Mouse (Mus musculus): Measurements from ENCODE around the gene Iqcn.

Iqcn gene

DNA sequence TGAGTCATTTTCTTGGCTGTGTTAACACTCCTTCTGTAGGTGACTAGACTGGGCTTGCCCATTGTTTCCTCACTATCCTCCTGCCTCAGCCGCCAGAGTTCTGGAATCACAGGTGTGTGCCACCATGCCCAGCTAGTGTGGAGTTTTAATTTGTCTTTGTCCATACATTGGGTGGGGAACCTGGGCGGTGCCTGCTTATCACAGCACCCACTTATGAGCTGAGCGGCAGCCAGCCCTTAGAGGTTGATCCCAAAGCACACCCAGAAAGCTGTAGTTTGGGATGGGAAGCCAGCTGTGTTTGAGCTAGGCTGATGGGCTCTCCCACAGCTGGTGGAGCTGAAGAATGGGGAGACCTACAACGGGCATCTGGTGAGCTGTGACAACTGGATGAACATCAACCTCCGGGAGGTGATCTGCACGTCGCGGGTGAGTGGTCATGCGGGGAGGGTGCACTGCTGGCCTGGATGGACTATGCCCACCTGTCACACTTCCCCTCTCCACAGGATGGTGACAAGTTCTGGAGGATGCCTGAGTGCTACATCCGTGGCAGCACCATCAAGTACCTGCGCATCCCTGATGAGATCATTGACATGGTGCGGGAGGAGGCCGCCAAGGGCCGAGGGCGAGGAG, 25.7 kb upstream of the Iqcn start:
- no peak for DNase-seq (ENCODE audit: extremely low spot score, low read depth, low spot score)

- no peak for DNase-seq (ENCODE audit: extremely low spot score, low read depth, low spot score)
Observed at GRCm38 (mm10) chr8:70678679-70679078, 24.6 kb upstream of the Iqcn start.

GRCm38 (mm10) chr8:70679404-70679803, 23.9 kb upstream of the Iqcn start:
- no peak for DNase-seq (ENCODE audit: extremely low spot score, low read depth, low spot score)

GRCm38 (mm10) chr8:70680039-70680438, 23.2 kb upstream of the Iqcn start:
- no peak for DNase-seq (ENCODE audit: extremely low spot score, low read depth, low spot score)

DNA sequence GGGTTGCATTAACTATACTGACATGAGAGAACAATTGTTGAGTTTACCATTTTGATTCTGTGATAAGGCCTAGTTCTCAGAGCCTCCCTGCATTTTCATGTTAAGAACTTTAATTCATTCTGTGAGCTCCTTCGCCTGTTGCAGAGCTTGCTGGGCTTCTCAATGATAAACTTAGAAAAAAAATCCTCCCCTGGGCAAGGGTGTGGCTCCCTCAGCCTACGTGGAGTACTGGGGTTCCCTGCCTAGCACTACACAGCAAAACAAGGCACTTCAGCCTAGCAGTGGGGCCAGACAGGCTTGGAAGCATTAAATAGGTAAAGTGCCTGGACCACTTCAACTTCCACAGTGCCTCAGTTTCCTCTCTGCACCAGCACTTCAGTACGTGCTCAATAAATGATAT, 21.8 kb upstream of the Iqcn start:
- DNase-seq (ENCODE audit: extremely low spot score, low read depth, low spot score), result no peak

DNA sequence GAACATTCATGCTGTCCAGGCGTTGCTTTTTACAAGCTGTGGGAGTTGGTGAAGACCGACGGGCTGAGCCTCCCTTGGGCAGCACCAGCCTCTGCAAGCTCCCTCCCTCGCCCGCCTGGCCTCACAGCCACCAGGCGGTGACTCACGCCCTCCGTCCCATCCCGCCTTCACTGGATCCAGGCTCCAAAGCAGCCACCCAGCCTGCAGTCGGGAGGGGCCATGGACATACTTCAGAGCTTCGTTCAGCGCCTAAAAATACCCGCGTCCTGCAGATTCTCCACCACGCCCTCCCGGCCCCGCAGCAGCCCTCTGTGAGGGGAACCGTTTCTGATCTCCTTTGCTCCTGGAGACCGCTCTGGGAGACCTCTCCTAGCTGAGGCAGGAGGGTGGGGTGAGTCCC, 21.1 kb upstream of the Iqcn start:
- no peak for DNase-seq (ENCODE audit: extremely low spot score, low read depth, low spot score)

GRCm38 (mm10) chr8:70682692-70683091, 20.6 kb upstream of the Iqcn start:
- no peak for DNase-seq (ENCODE audit: extremely low spot score, low read depth, low spot score)

DNA sequence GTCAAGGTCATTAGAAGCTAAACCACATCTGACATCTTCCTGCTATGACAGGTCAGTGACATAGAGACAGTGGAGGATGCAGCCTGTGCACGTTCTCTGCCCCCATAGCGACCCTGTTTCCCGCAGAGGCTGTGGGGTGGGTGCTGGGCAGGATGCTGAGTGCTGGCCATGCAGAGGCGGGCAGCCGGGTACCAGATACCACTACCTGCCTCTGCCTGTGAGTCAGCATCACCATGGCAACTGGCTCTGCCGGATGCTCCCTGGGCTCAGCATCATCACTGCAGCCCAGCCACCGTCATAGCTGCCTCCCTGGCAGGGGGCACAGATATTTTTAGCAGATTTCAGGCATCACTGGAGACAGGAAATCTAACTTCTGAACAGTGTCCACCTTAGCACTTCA, 19.0 kb upstream of the Iqcn start:
- no peak for DNase-seq (ENCODE audit: extremely low spot score, low read depth, low spot score)

GRCm38 (mm10) chr8:70687576-70687975, 15.7 kb upstream of the Iqcn start:
- DNase-seq (ENCODE audit: extremely low spot score, low read depth, low spot score), result no peak

- no peak for DNase-seq (ENCODE audit: extremely low spot score, low read depth, low spot score)
Observed at GRCm38 (mm10) chr8:70688136-70688535, 15.1 kb upstream of the Iqcn start.

DNA sequence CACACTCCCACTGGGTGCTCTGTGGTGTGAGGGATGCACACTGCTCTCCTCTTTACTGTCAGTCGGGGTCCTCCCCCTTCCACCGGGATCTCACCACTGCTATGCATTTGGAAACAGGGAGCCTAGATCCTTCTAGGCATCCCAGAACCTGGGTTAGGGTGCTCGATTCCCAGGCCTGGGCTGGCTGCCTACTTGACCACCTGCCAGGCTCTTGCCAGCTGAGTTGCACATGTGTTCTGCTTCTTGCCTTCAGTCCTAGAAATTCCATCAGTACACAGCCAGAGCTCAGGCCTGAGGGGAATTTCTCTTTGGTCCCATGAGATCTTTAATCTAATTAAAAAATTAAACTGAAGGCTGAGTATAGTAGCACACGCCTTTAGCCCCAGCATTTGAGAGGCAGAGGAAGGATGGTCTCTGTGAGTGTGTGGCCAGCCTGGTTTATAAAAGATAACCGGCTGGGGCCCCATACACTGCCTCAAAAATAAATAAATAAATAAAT, 13.3 kb upstream of the Iqcn start:
- no peak for DNase-seq (ENCODE audit: extremely low spot score, low read depth, low spot score)

DNA sequence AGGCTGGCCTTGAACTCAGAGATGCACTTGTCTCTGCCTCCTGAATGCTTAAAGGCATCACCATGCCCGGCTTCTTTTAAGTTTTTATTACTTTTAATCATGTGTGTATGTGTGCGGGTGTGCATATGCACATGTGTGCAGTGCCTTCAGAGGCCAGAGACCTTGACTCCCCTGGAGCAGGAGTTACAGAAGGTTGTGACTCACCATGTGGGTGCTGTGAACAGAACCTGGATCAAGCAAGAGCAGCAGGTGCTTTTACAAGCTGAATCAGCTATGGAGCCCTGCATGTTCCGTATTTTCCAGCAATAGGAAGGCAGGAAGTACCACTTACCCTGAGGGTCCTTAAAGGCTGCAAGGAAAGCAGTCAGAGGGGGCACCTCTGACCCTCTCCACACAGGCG, 12.0 kb upstream of the Iqcn start:
- no peak for DNase-seq (ENCODE audit: extremely low spot score, low read depth, low spot score)

- peak; percentile 77 for DNase-seq (ENCODE audit: extremely low spot score, low read depth, low spot score)
Observed at GRCm38 (mm10) chr8:70691727-70692231, 11.5 kb upstream of the Iqcn start.

- no peak for DNase-seq (ENCODE audit: extremely low spot score, low read depth, low spot score)
Observed at GRCm38 (mm10) chr8:70693636-70694035, 9.6 kb upstream of the Iqcn start.

GRCm38 (mm10) chr8:70695318-70696018, 7.8 kb upstream of the Iqcn start:
- no peak for DNase-seq (ENCODE audit: extremely low spot score, low read depth, low spot score)

- no peak for DNase-seq (ENCODE audit: extremely low spot score, low read depth, low spot score)
Observed at GRCm38 (mm10) chr8:70696019-70696885, 7.0 kb upstream of the Iqcn start.

GRCm38 (mm10) chr8:70696946-70697345, 6.3 kb upstream of the Iqcn start:
- no peak for DNase-seq (ENCODE audit: extremely low spot score, low read depth, low spot score)

DNA sequence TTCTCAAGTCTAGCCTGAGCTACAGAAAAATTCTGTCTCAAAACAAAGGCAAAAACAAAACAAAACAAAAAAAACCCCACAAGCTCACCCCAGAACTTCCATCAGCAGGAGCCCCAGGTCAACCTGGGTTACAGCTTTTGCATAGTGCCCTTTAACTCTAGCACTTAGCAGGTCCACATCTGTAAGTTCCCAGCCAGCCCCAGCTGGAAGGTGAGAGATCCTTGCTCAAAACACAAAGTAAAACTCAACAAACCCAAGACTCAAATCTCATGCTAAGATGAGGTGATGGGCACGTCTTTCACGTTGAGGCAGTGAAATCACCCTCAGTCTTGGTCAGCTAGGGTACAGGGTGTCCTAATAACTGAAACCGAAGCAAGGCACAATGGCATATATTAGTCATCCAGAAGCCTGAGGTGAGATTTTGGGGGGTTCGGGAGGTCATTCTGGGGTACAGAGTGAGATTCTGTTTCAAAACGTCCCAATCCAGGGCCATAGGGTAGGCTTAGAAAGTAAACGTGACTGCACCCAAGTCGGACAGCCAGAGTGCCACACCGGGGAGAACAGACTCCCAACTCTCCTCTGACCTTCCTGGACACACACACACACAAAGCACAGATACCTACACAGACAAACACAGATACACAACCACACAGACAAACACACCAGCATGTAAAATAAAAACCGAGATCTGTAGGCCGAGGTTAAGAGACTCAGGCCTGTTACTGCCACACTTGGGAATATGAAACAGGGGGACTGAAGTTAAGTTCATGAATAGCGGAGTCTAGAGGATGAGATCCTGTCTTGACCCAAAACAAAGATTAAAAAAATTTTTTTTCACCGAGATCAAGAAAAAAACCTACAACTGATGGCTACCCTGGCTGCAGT, 5.6 kb upstream of the Iqcn start:
- DNase-seq (ENCODE audit: extremely low spot score, low read depth, low spot score), result no peak

GRCm38 (mm10) chr8:70698310-70699109, 4.7 kb upstream of the Iqcn start, which contains the start of gene Jund:
Gene Jund, plus strand, starts transcription at chr8:70698949.
- peak; percentile 95 for DNase-seq (ENCODE audit: extremely low spot score, low read depth, low spot score)

All from hindlimb bud, embryonic 11.5 days (tissue).